In genomic region chr13:109343596-109343995, GRCm38 (mm10) we compare ENCODE assay signal across 8 mouse cellular contexts.
DNase-seq lines count a peak whose midpoint lies in the region; ATAC-seq lines count a peak whose summit lies in the region.

No protein-coding gene starts in this region.

- H3K9me3 ChIP-seq in hindbrain, embryonic 16.5 days (ENCODE audit: control insufficient read depth, low read length) = no peaks in the 10 kb centered on the region

- no peaks in the 10 kb centered on the region for H3K4me1 ChIP-seq in hindbrain, embryonic 16.5 days (ENCODE audit: control insufficient read depth, insufficient read depth, low read depth, low read length)

- no peak overlapping the region for H3K4me3 ChIP-seq in hindbrain, embryonic 16.5 days (ENCODE audit: low read length)

- peak; percentile 55 for DNase-seq in T-cell, adult 2 months (ENCODE audit: low spot score)
- peak; percentile 91 for DNase-seq in cerebellum, adult 9-10 months
- DNase-seq in frontal cortex, adult 2 months (ENCODE audit: extremely low spot score in 1 of 2, low spot score in 1 of 2) = peak; percentile 86 to 94
- peak; percentile 58 to 70 for DNase-seq in layer of hippocampus, postnatal 25 days (ENCODE audit: extremely low spot score in 1 of 2, low spot score in 1 of 2)
- peak; percentile 83 for DNase-seq in lung, postnatal 14 days
- DNase-seq in retina, embryonic 14.5 days (ENCODE audit: low spot score) = peak; percentile 88
- DNase-seq in thymus, postnatal 36 days = peak; percentile 42 to 50

- H3K27ac ChIP-seq in hindbrain, embryonic 16.5 days (ENCODE audit: low read depth, low read length) = no peak overlapping the region

- under 1% methylated on average over 4 of the region's 4 CpGs for whole genome bisulfite sequencing in hindbrain, embryonic 16.5 days

- no peaks in the 10 kb centered on the region for H3K36me3 ChIP-seq in hindbrain, embryonic 16.5 days (ENCODE audit: control insufficient read depth, insufficient read depth, low read length)

- H3K27me3 ChIP-seq in hindbrain, embryonic 16.5 days (replicated peaks; ENCODE audit: control insufficient read depth, insufficient read depth, low read length) = no peaks in the 10 kb centered on the region

- no peak overlapping the region for H3K9ac ChIP-seq in hindbrain, embryonic 16.5 days (ENCODE audit: low read depth, low read length)

- H3K4me2 ChIP-seq in hindbrain, embryonic 16.5 days (ENCODE audit: low read length) = no peak overlapping the region

- peak; percentile 91 for ATAC-seq in hindbrain, embryonic 16.5 days
